Mouse (Mus musculus): ENCODE measurements around the gene Map6. TPM values are rescaled to one million over a fixed set of nuclear protein-coding genes. Genes with fewer than 3 reads are reported as not detected.

Map6 gene
- 1.8 TPM for total RNA-seq (2023)

GRCm38 (mm10) chr7:99267251-99267896 is at the start of gene Map6:
Gene Map6, plus strand, starts transcription at chr7:99267447.

DNA sequence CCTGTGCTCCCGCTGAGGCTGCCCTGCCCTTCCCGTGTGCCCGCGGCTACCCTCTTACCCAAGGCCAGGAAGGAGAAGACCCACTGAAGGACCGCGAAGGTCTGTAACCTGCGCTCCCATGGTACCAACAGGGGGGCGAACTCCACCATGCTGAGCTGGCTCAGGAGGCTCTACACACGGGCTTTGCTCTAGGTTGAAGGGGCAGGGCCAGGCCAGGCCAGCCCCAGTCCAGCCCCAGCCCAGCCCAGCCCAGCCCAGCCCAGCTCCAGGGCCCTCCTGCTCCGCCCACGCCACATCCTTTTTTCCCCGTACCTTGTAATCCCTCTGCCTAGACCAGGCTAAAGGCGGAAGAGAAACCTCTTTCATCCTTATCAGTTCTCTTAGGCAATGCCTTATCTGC is 28.8 kb upstream of the Map6 start, which contains the start of gene Mogat2:
Gene Mogat2 (minus strand): TSS at position 203 of the 400 bp plus-strand sequence.

GRCm38 (mm10) chr7:99352526-99353400 is 85.5 kb downstream of the Map6 start, which contains the start of gene Serpinh1:
Gene Serpinh1, minus strand, starts transcription at chr7:99353239.

GRCm38 (mm10) chr7:99381214-99382087 is 114.2 kb downstream of the Map6 start, which contains the start of gene Gdpd5:
Gene Gdpd5, plus strand, starts transcription at chr7:99381414.

Other genes starting within 250 kb of the Map6 start
- 116 TPM for gene Uvrag, start 126.3 kb upstream of the Map6 start, total RNA-seq (2023)
- 1.4 TPM for gene Dgat2, start 84.7 kb upstream of the Map6 start, total RNA-seq (2023)
- gene Mogat2, start 28.8 kb upstream of the Map6 start, total RNA-seq (2023): not detected
- gene Serpinh1, start 85.8 kb downstream of the Map6 start, total RNA-seq (2023): 0.70 TPM
- 4.1 TPM for gene Gdpd5, start 114.0 kb downstream of the Map6 start, total RNA-seq (2023)
- gene Klhl35, start 198.6 kb downstream of the Map6 start, total RNA-seq (2023): 2.3 TPM
- gene Rps3, start 216.3 kb downstream of the Map6 start, total RNA-seq (2023): 1,636 TPM